Mouse (Mus musculus) liver, postnatal 0 days (tissue): ENCODE data around the gene Cwc27.

Experiments
- CTCF ChIP-seq: sonication (generic); IDR thresholded peaks from 2 replicates; pipeline ENCODE4 v1.5.1; 2016; ENCODE audit warnings: antibody characterized with exemption, low read depth
- EP300 ChIP-seq: IDR thresholded peaks from 2 replicates; pipeline ENCODE4 v1.6.1; 2016; ENCODE audit warnings: antibody characterized with exemption, low read depth, mild to moderate bottlenecking

DNA sequence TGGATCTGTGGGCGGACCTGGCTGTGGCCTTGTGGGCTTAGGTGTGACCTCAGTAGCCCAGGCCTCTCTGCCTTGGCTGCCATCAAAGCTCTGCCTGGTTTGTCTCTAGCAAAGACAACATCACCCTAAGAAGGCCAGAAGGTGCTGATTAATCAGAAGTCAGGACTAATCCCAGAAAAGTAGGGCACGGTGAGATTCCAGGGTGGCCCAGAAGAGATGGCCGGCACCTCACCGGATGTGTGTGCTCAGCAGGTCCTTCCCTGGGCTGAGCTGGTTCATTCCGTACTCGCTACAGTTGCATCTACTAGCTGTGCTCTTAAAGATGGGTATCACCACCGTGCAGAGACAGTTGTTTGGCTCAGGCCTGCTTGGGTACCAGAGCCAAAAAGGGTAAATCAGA lies 201.8 kb downstream of the Cwc27 start:
- TF ChIP-seq CTCF (no peak), EP300 (no peak)
